Mouse (Mus musculus): Measurements from ENCODE around the gene Abl2. TPM values are rescaled to one million over a fixed set of nuclear protein-coding genes. Genes with fewer than 3 reads are reported as not detected.
A peak's percentile ranks its signal among the peaks of the same experiment; 100 is the strongest.

Gene Abl2
- total and polyA plus RNA-seq, 3 experiments, result 8.6 to 15.2 (median 14.7) TPM

DNA sequence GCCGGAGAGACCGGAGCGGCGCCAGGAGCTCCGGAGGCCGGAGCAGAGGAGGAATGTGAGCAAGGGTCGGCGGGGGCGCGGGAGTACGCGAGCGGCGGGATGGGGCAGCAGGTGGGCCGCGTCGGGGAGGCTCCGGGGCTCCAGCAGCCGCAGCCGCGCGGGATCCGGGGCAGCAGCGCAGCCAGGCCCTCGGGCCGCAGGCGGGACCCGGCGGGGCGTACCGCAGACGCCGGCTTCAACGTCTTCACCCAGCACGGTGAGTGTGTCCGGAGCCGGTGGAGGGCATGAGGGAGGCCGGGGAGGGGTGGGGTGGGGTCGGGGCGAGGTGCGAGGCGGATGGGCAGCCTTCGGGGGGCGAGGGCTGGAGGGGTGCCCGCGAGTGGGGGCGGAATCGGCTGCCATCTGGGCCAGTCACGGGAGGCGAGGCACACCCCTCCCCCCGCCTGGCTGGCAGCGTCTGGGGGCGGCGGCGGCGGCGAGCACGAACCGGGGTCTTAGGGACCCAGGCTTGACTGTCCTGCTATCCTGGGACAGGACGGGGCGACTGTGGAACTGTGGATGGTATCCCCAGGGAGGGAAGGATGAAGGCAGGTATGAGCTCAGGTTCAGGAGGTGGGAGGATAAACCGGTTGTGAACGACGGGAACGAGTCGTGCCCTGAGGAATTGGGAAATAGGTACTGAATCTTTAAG, 509 bp downstream of the Abl2 start:
- peak overlapping the region; percentile 95 for H3K4me3 ChIP-seq (ENCODE audit: low read depth, low read length)
- H3K36me3 ChIP-seq (replicated peaks), result peaks cover 15% of the 10 kb centered on the region
- H3K4me1 ChIP-seq (ENCODE audit: insufficient read depth, low read depth, low read length), result peaks cover 19% of the 10 kb centered on the region
- DNase-seq (ENCODE audit: low spot score), result peak; percentile 28
- H3K9me3 ChIP-seq (replicated peaks), result no peaks in the 10 kb centered on the region
- H3K27me3 ChIP-seq (ENCODE audit: insufficient read depth, low read length), result no peaks in the 10 kb centered on the region
- no peak for TF ChIP-seq GATA2 (IDR thresholded peaks at IDR 0.05; ENCODE audit: borderline replicate concordance, low read depth, low read length)
- TF ChIP-seq POLR2AphosphoS5 (IDR thresholded peaks at IDR 0.05; ENCODE audit: insufficient replicate concordance, low read depth, low read length), result no peak
- TF ChIP-seq GATA1 (IDR thresholded peaks at IDR 0.05; ENCODE audit: borderline replicate concordance, low read length), result no peak
- TF ChIP-seq TAL1 (conservative IDR thresholded peaks at IDR 0.05; ENCODE audit: low read depth, low read length), result no peak
- TF ChIP-seq CTCF (IDR thresholded peaks at IDR 0.05; ENCODE audit: low read depth, low read length), result no peak
- no peak for ATAC-seq (ENCODE audit: extremely low read depth, insufficient number of reproducible peaks, low FRiP score, poor library complexity, severe bottlenecking)

DNA sequence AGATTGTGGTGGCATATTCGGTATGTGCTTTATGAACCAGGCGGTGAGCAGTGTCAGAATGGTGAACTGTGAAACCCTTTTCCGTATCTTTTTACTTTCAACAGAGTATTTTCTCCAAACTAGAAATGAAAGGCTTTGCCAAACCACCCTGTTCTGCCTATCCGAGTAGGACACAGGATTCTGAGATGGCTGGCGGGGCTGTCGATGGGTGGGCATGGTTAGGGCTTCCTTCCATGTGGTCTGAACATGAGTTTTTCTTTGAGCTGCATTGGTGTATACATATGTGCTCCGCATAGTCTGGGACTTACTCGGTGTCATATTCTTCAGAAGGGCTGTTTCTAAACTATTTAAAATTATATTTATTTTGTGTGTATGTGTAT, 1.0 kb downstream of the Abl2 start:
- H3K27me3 ChIP-seq (ENCODE audit: insufficient read depth, low read length), result no peaks in the 10 kb centered on the region
- DNase-seq (ENCODE audit: low spot score) (no peak), ATAC-seq (ENCODE audit: extremely low read depth, insufficient number of reproducible peaks, low FRiP score, poor library complexity, severe bottlenecking) (no peak)
- TF ChIP-seq GATA1 (IDR thresholded peaks at IDR 0.05; ENCODE audit: borderline replicate concordance, low read length) (no peak), GATA2 (IDR thresholded peaks at IDR 0.05; ENCODE audit: borderline replicate concordance, low read depth, low read length) (no peak), POLR2AphosphoS5 (IDR thresholded peaks at IDR 0.05; ENCODE audit: insufficient replicate concordance, low read depth, low read length) (no peak), CTCF (IDR thresholded peaks at IDR 0.05; ENCODE audit: low read depth, low read length) (no peak), TAL1 (conservative IDR thresholded peaks at IDR 0.05; ENCODE audit: low read depth, low read length) (no peak)
- no peaks in the 10 kb centered on the region for H3K9me3 ChIP-seq (replicated peaks)
- peak overlapping the region; percentile 95 for H3K4me3 ChIP-seq (ENCODE audit: low read depth, low read length)
- H3K36me3 ChIP-seq (replicated peaks), result peaks cover 16% of the 10 kb centered on the region
- peaks cover 19% of the 10 kb centered on the region for H3K4me1 ChIP-seq (ENCODE audit: insufficient read depth, low read depth, low read length)

DNA sequence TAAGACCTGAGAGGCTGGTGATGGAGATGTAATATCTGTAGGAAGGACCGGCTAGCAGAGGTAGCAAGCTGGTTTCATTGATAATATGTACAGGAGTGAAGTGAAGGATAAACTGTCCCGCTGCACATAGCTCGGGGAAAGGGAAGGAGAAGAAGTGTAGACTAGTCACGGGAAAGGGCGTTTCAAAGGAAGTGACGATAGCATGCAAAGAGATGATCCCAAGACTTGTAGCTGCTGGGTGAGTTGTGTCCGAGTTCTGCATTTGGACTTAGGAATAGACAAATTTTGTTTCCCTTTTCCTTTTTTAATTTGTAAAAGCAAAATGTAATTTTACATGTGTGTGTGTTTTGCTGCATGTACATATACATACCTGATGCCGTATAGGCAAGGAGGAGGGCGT, 1.9 kb downstream of the Abl2 start:
- Histone ChIP-seq H3K4me3 (ENCODE audit: low read depth, low read length) (no peak overlapping the region), H3K27me3 (ENCODE audit: insufficient read depth, low read length) (no peaks in the 10 kb centered on the region), H3K36me3 (replicated peaks) (peaks cover 22% of the 10 kb centered on the region), H3K9me3 (replicated peaks) (no peaks in the 10 kb centered on the region), H3K4me1 (ENCODE audit: insufficient read depth, low read depth, low read length) (peaks cover 19% of the 10 kb centered on the region)
- DNase-seq (ENCODE audit: low spot score) (no peak), ATAC-seq (ENCODE audit: extremely low read depth, insufficient number of reproducible peaks, low FRiP score, poor library complexity, severe bottlenecking) (no peak)
- no peak for TF ChIP-seq CTCF (IDR thresholded peaks at IDR 0.05; ENCODE audit: low read depth, low read length)
- no peak for TF ChIP-seq GATA2 (IDR thresholded peaks at IDR 0.05; ENCODE audit: borderline replicate concordance, low read depth, low read length)
- no peak for TF ChIP-seq GATA1 (IDR thresholded peaks at IDR 0.05; ENCODE audit: borderline replicate concordance, low read length)
- TF ChIP-seq POLR2AphosphoS5 (IDR thresholded peaks at IDR 0.05; ENCODE audit: insufficient replicate concordance, low read depth, low read length), result no peak
- TF ChIP-seq TAL1 (conservative IDR thresholded peaks at IDR 0.05; ENCODE audit: low read depth, low read length), result no peak

DNA sequence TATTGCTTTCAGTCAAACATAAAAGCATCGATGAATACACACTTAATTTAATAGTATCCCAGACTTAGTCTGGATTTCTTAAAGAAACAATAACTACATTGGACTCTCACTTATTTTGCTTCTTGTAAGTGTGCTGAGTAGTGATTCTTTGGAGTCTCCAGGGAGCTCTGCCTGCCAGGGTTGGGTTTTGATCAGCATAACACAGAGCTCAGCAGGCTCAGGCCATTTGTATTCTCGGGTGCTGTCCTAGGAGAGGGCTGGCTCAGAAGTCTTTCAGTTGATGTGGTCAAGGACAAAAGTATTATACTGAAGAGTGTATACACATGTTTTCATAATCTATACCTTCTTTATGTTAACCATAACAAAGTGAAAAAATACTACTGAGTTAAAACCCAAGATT, 6.7 kb downstream of the Abl2 start:
- Histone ChIP-seq H3K4me1 (ENCODE audit: insufficient read depth, low read depth, low read length) (peaks cover 7% of the 10 kb centered on the region), H3K36me3 (replicated peaks) (peaks cover 29% of the 10 kb centered on the region), H3K27me3 (ENCODE audit: insufficient read depth, low read length) (no peaks in the 10 kb centered on the region), H3K4me3 (ENCODE audit: low read depth, low read length) (no peak overlapping the region), H3K9me3 (replicated peaks) (no peaks in the 10 kb centered on the region)
- TF ChIP-seq GATA1 (IDR thresholded peaks at IDR 0.05; ENCODE audit: borderline replicate concordance, low read length) (no peak), TAL1 (conservative IDR thresholded peaks at IDR 0.05; ENCODE audit: low read depth, low read length) (no peak), POLR2AphosphoS5 (IDR thresholded peaks at IDR 0.05; ENCODE audit: insufficient replicate concordance, low read depth, low read length) (no peak), GATA2 (IDR thresholded peaks at IDR 0.05; ENCODE audit: borderline replicate concordance, low read depth, low read length) (no peak)
- ATAC-seq (ENCODE audit: extremely low read depth, insufficient number of reproducible peaks, low FRiP score, poor library complexity, severe bottlenecking), result no peak
- DNase-seq (ENCODE audit: low spot score), result no peak

DNA sequence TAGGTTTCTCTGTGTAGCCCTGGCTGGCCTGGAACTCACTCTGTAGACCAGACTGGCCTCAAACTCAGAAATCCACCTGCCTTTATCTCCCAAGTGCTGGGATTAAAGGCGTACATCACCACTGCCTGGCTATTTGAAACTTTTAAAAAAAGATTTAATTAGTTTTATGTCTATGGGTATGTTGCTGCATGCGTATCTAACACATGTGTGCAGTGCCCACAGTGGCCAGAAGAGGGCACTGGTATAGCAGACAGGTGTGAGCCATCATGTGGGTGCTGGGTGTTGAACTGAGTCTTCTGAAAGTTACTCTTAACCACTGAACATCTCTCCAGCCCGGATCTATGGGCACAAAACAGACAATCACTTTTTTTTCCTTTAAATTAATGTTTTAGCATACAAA, 7.5 kb downstream of the Abl2 start:
- DNase-seq (ENCODE audit: low spot score) (no peak), ATAC-seq (ENCODE audit: extremely low read depth, insufficient number of reproducible peaks, low FRiP score, poor library complexity, severe bottlenecking) (no peak)
- Histone ChIP-seq H3K4me1 (ENCODE audit: insufficient read depth, low read depth, low read length) (peaks cover 2% of the 10 kb centered on the region; the same call in 1 of the 2 replicates), H3K36me3 (replicated peaks) (peaks cover 26% of the 10 kb centered on the region), H3K9me3 (replicated peaks) (no peaks in the 10 kb centered on the region), H3K4me3 (ENCODE audit: low read depth, low read length) (no peak overlapping the region), H3K27me3 (ENCODE audit: insufficient read depth, low read length) (no peaks in the 10 kb centered on the region)
- TF ChIP-seq POLR2AphosphoS5 (IDR thresholded peaks at IDR 0.05; ENCODE audit: insufficient replicate concordance, low read depth, low read length), result no peak
- TF ChIP-seq GATA2 (IDR thresholded peaks at IDR 0.05; ENCODE audit: borderline replicate concordance, low read depth, low read length), result no peak
- TF ChIP-seq TAL1 (conservative IDR thresholded peaks at IDR 0.05; ENCODE audit: low read depth, low read length), result no peak
- TF ChIP-seq GATA1 (IDR thresholded peaks at IDR 0.05; ENCODE audit: borderline replicate concordance, low read length), result no peak
- TF ChIP-seq CTCF (IDR thresholded peaks at IDR 0.05; ENCODE audit: low read depth, low read length), result no peak

DNA sequence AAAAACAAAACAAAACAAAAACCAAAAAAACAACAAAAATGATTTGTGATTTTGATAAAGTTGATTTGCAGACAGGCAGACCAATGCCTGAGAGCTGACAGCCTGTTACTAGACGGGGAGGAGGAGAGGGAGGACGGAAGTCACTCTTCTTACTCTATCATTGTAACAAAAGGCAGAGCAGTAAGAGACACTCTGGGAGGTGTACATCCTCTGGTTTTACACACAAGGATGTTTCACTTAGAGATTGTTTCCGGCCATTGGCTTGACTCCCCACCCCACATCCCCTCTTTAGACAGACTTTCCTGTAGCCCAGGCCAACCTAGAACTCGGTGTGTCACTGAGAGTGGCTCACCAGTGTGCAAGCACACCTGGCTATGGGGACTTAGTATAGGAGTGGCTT, 11.0 kb downstream of the Abl2 start:
- Histone ChIP-seq H3K36me3 (replicated peaks) (peaks cover 24% of the 10 kb centered on the region), H3K4me1 (ENCODE audit: insufficient read depth, low read depth, low read length) (peaks cover 2% of the 10 kb centered on the region; the same call in 1 of the 2 replicates), H3K9me3 (replicated peaks) (no peaks in the 10 kb centered on the region), H3K27me3 (ENCODE audit: insufficient read depth, low read length) (no peaks in the 10 kb centered on the region), H3K4me3 (ENCODE audit: low read depth, low read length) (no peak overlapping the region)
- TF ChIP-seq GATA2 (IDR thresholded peaks at IDR 0.05; ENCODE audit: borderline replicate concordance, low read depth, low read length) (no peak), CTCF (IDR thresholded peaks at IDR 0.05; ENCODE audit: low read depth, low read length) (no peak), TAL1 (conservative IDR thresholded peaks at IDR 0.05; ENCODE audit: low read depth, low read length) (no peak), GATA1 (IDR thresholded peaks at IDR 0.05; ENCODE audit: borderline replicate concordance, low read length) (no peak), POLR2AphosphoS5 (IDR thresholded peaks at IDR 0.05; ENCODE audit: insufficient replicate concordance, low read depth, low read length) (no peak)
- ATAC-seq (ENCODE audit: extremely low read depth, insufficient number of reproducible peaks, low FRiP score, poor library complexity, severe bottlenecking) (no peak), DNase-seq (ENCODE audit: low spot score) (no peak)

All from G1E (cell line).